Mouse (Mus musculus) hindbrain, embryonic 14.5 days (tissue): ENCODE data around the gene Tmtc4. TPM values are rescaled to one million over a fixed set of nuclear protein-coding genes. Genes with fewer than 3 reads are reported as not detected.
A peak's percentile ranks its signal among the peaks of the same experiment; 100 is the strongest.

ENCODE experiments used
- ATAC-seq: fragments of 200-750 bp; cut with Nextera tagmentation; 2 replicates; pipeline ENCODE4 v1.8.0; 2017; ENCODE audit warnings: moderate number of reproducible peaks, mild to moderate bottlenecking, moderate TSS enrichment, moderate library complexity; ENCODE audit not compliant: low FRiP score
- DNase-seq: peaks from one replicate; pipeline ENCODE4 v3.0.0-alpha.2; 2015; ENCODE audit warnings: low spot score
- H3K27ac ChIP-seq: fragments of 300-500 bp; sonication (generic); 2 replicates; pipeline ENCODE4 v1.5.1; 2014; ENCODE audit warnings: mild to moderate bottlenecking, moderate library complexity
- H3K27me3 ChIP-seq: fragments of 300-500 bp; sonication (generic); 2 replicates; pipeline ENCODE4 v1.6.1; 2014; ENCODE audit warnings: mild to moderate bottlenecking, low read length, mixed read lengths; ENCODE audit not compliant: control insufficient read depth, insufficient read depth
- H3K36me3 ChIP-seq: fragments of 300-500 bp; sonication (generic); replicated peaks from 2 replicates; pipeline ENCODE4 v1.6.1; 2014; ENCODE audit not compliant: control insufficient read depth, insufficient read depth
- H3K4me1 ChIP-seq: fragments of 300-500 bp; sonication (generic); replicated peaks from 2 replicates; pipeline ENCODE4 v1.6.1; 2014; ENCODE audit warnings: antibody characterized with exemption, low read length, mixed read lengths; ENCODE audit not compliant: control insufficient read depth, insufficient read depth
- H3K4me2 ChIP-seq: fragments of 300-500 bp; sonication (generic); replicated peaks from 2 replicates; pipeline ENCODE4 v1.6.1; 2014; ENCODE audit warnings: mild to moderate bottlenecking, moderate library complexity
- H3K4me3 ChIP-seq: fragments of 300-500 bp; sonication (generic); replicated peaks from 2 replicates; pipeline ENCODE4 v1.5.1; 2014; ENCODE audit warnings: mild to moderate bottlenecking, low read length
- H3K9ac ChIP-seq: fragments of 300-500 bp; sonication (generic); 2 replicates; pipeline ENCODE4 v1.6.1; 2014
- H3K9me3 ChIP-seq: fragments of 300-500 bp; sonication (generic); 2 replicates; pipeline ENCODE4 v1.6.1; 2016; ENCODE audit warnings: low read length; ENCODE audit not compliant: control insufficient read depth
- WGBS: fragments of 180-500 bp; shearing (Covaris S2); extraction: QIAGEN DNeasy Blood & Tissue Kit; methylation state at CpG from one replicate; pipeline ENCODE4 v1.1.7; 2014; 5-methylcytosine and 5-hydroxymethylcytosine counted together
- polyA plus RNA-seq: library from polyadenylated mRNA; unstranded; fragments of >200 nt; fragmentation: Nextera tagmentation; extraction: Ambion mirVana; gene quantifications from 2 replicates; pipeline ENCODE4 v1.2.1, GENCODE M21; 2014

Tmtc4 gene
- polyA plus RNA-seq = 66.5 and 69.0 TPM in 2 replicates

DNA sequence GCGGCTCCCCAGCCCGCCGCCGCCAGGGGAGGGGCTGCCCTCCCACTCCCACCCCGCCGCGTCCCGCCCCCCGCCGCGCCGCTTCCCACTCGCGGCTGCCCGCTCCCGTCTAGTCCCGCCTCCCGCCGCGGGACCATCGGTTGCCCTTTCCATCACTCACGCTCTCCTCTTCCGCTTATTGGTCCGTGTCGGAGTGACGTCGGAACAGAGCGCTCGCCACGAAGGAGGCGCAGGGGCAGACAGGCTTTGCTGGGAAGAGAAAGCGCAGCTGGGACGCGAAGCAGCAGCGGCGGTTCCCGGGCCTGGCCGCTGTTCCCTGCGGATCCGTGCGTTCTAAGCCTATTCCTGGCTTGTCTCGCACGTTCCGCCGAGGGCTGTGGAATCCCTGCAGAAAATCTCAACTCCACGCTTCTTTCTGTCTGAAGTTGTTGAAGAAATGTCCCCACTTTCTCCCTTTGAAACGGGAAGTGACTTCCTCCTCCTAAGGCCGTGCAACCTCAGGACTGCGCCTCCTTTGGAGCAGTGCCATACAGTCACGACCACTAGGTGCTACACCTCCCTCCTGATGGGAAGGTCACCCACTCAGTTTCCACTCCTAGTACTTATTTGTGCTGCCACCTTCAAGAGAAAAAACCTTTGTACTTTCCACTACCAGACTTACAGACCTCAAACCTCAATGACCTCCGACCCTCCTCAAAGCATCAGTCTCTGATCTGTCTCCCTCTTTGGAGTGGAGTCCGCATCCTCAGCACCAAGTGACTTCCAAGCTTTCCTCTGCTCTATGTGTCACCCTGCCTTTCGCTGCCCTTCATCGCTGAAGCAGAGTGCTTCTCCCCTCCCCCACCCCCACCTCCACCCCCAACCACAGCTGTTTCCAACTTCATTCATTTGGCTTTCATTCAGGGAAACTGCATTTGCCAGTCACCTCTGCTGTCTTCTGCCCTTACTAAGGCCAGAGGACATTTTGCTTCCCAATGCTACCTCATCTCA, at the start of gene Tmtc4:
Gene Tmtc4 (minus strand): TSS at position 810 of the 990 bp plus-strand sequence.
- Histone ChIP-seq H3K4me3 (peak within 1 kb of the TSS; percentile 86), H3K9me3 (no peaks in the 10 kb centered on the region), H3K27ac (peak within 1 kb of the TSS; percentile 95), H3K9ac (peak within 1 kb of the TSS; percentile 90), H3K27me3 (no peaks in the 10 kb centered on the region), H3K36me3 (no peaks in the 10 kb centered on the region), H3K4me2 (peak within 1 kb of the TSS; percentile 75), H3K4me1 (peaks cover 29% of the 10 kb centered on the region; the same call in 1 of the 2 replicates)
- ATAC-seq (peak; percentile 99), DNase-seq (peak; percentile 96)
- WGBS = under 1% methylated on average over 44 of the region's 54 CpGs

DNA sequence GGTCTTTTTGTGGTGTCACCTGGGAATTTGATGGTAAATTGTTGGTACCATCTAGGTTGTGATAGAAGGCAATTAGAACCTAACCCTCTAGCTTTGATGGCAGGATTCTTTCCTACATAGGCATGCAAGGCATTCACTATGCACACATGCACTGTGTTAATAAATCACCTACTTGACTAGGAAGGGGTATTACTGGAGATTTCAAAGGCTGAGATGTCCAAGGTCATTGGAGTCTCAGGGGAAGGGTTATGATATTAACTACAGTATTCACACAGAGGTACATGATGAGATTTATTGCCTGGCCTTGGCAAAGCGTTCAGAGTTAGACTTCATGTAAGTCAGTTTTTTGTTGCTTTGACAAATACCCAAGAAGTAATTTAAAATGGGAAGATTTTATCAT, 48.6 kb upstream of the Tmtc4 start:
- Histone ChIP-seq H3K27ac (no peak overlapping the region), H3K9ac (no peak overlapping the region), H3K4me1 (no peaks in the 10 kb centered on the region), H3K27me3 (no peaks in the 10 kb centered on the region), H3K9me3 (no peaks in the 10 kb centered on the region), H3K36me3 (no peaks in the 10 kb centered on the region), H3K4me3 (no peak overlapping the region), H3K4me2 (no peak overlapping the region)
- ATAC-seq = no peak
- 79% methylated on average over 1 of the region's 1 CpGs for WGBS
- DNase-seq = no peak

DNA sequence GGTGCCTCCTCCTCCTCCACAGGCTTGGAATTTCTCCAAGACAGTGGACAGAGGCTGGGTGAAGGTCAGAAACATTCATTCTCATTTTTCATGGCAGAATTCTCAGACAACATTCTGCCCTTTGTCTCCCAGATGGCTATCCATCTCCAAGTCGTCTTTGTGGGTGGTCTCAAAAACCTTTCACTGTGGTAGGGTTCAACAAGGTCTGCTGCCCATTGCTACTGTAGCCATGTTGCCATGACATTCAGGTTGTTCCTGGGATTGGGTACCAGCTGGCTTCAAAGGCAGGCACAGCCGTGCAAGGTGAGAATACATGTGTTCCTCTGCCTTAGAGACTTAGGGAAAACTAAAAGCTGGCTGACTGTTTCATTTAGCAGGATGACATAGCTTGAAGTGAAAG, 44.0 kb upstream of the Tmtc4 start:
- H3K27ac ChIP-seq = no peak overlapping the region
- WGBS = 54% methylated on average over 2 of the region's 2 CpGs
- H3K27me3 ChIP-seq = no peaks in the 10 kb centered on the region
- H3K4me2 ChIP-seq = no peak overlapping the region
- ATAC-seq (no peak), DNase-seq (no peak)
- H3K9me3 ChIP-seq = no peaks in the 10 kb centered on the region
- no peak overlapping the region for H3K9ac ChIP-seq
- no peaks in the 10 kb centered on the region for H3K36me3 ChIP-seq
- no peaks in the 10 kb centered on the region for H3K4me1 ChIP-seq
- no peak overlapping the region for H3K4me3 ChIP-seq

DNA sequence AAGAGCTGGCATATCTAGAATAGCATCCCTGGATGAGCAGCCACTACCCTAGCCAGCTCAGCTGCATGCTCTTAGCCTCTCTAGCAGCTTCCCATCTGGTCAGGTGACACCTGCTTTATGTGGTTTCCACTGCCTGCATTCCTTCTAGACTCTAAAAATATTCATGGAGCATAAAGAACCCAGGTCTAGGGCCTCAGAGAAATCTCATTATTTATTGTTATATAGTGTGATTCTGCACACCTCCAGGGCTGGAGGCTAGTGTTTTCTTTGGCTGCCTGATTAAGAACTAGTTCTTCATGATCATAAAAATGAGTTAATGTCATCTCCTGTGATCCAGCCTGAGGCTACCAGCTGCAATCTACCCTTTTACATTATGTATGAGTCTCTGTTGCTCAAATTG, 39.1 kb upstream of the Tmtc4 start:
- Histone ChIP-seq H3K36me3 (no peaks in the 10 kb centered on the region), H3K9me3 (no peaks in the 10 kb centered on the region), H3K27me3 (no peaks in the 10 kb centered on the region), H3K4me1 (no peaks in the 10 kb centered on the region), H3K4me2 (no peak overlapping the region), H3K4me3 (no peak overlapping the region), H3K27ac (no peak overlapping the region), H3K9ac (no peak overlapping the region)
- no peak for ATAC-seq
- no peak for DNase-seq

DNA sequence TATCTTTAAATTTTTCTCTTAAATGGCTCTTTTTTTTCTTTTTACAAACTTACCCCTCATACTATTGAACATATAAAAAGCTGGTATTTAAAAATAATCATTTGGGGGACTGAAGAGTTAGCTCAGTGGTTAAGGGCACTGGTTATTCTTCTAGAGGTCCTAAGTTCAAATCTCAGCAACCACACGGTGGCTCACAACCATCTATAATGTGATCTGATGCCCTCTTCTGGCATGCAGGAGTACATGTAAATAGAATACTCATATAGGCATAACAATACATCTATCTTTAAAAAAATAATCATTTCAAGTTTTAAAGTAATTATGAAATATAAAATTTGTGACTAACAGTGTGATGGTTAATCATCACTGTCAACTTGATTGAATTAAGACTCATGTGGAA, 32.5 kb upstream of the Tmtc4 start:
- no peak overlapping the region for H3K4me2 ChIP-seq
- H3K27me3 ChIP-seq = no peaks in the 10 kb centered on the region
- H3K4me3 ChIP-seq = no peak overlapping the region
- H3K27ac ChIP-seq = no peak overlapping the region
- ATAC-seq (no peak), DNase-seq (no peak)
- WGBS = 95% methylated on average over 1 of the region's 1 CpGs
- H3K9ac ChIP-seq = no peak overlapping the region
- H3K36me3 ChIP-seq = no peaks in the 10 kb centered on the region
- H3K9me3 ChIP-seq = no peaks in the 10 kb centered on the region
- no peaks in the 10 kb centered on the region for H3K4me1 ChIP-seq

DNA sequence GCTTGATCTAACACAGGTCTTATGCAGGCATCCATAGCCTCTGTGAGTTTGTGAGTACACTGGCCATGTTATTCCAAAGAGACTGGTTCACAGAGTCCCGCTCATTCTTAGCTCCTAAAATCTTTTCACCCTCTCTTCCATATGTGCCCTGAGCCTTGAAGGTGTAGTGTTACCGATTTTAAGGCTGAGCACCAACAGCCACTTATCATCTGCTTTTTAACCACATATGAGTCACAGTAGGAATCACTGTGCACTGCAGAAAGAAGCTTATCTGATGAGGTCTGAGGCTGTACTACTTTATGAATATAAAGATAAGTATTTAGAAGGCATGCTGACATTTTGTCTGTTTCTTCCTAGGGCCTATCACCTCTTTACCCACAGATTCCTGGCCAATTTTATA, 31.9 kb upstream of the Tmtc4 start:
- no peak overlapping the region for H3K9ac ChIP-seq
- WGBS = 91% methylated on average over 2 of the region's 2 CpGs
- H3K27me3 ChIP-seq = no peaks in the 10 kb centered on the region

DNA sequence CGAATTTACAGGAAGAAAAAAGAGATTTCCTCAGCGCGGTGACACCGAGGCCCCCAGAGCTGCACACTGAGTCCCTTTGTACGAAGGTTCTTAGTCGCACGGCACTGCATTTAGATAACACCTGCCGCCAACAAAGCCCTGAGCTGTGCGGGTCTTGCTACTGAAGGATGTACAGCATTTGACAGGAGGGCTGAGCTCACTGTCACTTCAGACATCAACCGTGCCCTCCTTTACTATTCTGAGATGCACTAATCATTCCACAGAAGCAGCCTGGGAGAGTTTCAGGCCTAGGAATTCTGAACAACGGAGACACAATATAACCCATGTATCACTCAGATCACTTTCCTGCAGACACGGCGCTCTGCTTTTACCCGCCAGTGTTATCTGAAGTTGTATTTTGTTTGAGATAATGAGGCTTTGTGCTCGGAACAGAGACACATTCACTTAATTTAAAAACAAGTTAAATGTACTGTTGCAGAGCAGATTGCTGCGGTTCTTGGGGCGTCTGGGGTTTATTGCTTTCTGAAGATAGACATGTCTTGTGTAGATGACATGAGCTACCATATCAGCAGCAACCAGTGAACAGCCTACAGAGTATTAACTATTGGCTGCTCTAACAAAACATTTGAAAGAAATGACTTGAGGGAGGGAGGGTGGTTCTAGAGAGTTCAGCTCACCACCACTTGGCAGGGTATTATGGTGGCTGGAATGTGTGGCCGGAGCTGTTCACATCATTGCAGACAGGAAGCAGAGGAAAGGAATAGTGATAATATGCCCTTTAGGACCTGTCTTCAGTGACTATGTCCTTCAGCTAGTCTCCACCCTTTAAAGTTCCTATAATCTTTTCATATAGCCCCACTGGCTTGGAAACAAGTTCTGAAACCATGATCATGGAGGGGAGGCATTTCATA, 25.5 kb upstream of the Tmtc4 start:
- Histone ChIP-seq H3K4me1 (peaks cover 13% of the 10 kb centered on the region; the same call in 1 of the 2 replicates), H3K4me2 (no peak overlapping the region), H3K9ac (peak overlapping the region; percentile 12; the same call in 1 of the 2 replicates), H3K27ac (peak overlapping the region; percentile 83), H3K9me3 (no peaks in the 10 kb centered on the region), H3K27me3 (no peaks in the 10 kb centered on the region), H3K36me3 (no peaks in the 10 kb centered on the region), H3K4me3 (no peak overlapping the region)
- peak; percentile 34 for DNase-seq
- 45% methylated on average over 18 of the region's 18 CpGs for WGBS
- peak; percentile 62; the same call in 1 of the 2 replicates for ATAC-seq

More for the DNA sequence above, 31.9 kb upstream of the Tmtc4 start:
- Histone ChIP-seq H3K4me2 (no peak overlapping the region), H3K36me3 (no peaks in the 10 kb centered on the region), H3K9me3 (no peaks in the 10 kb centered on the region), H3K4me3 (no peak overlapping the region), H3K4me1 (no peaks in the 10 kb centered on the region), H3K27ac (no peak overlapping the region)
- ATAC-seq (no peak), DNase-seq (no peak)

DNA sequence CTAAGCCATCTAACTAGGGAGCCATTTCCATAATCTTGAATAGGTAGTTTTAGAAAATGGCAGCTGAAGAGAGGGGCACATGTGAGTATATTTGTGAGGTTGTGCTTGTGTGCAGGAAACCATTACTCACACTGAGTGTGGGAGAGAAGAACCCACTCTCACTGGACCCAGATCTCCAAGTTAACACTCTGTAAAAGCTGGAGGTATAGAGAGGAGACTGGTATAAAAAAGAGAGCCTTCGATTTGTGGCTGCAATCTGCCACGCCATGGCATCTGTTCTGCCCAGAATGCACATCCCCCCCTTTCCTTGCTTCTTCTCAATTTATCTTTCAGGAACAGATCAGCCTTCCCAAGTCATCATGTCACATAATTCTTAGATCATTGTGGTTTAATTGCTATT, 24.8 kb upstream of the Tmtc4 start:
- Histone ChIP-seq H3K4me2 (no peak overlapping the region), H3K27me3 (no peaks in the 10 kb centered on the region), H3K4me3 (no peak overlapping the region), H3K4me1 (peaks cover 13% of the 10 kb centered on the region; the same call in 1 of the 2 replicates), H3K9ac (peak overlapping the region; percentile 12; the same call in 1 of the 2 replicates), H3K9me3 (no peaks in the 10 kb centered on the region), H3K36me3 (no peaks in the 10 kb centered on the region), H3K27ac (peak overlapping the region; percentile 83)
- peak; percentile 70; the same call in 1 of the 2 replicates for ATAC-seq
- WGBS = 45% methylated on average over 2 of the region's 2 CpGs
- DNase-seq = no peak

DNA sequence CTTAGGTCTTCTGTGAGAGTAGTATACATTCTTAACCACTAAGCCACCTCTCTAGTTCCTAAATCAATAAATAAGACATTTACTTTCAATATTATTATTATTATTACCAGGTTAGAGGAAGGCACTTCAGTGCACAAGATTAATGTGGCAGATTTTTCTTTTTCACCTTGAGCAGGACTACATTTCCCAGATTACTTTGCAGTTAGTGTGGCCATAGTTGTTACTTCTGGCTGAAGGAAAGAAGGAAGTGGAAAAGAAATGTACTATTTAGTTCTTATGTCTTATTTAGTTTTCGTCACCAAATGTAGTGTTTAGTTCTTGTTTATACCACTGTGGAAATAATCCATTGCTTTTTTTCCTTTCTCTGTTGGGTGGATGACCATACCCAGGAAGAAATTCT, 19.9 kb upstream of the Tmtc4 start:
- H3K36me3 ChIP-seq = no peaks in the 10 kb centered on the region
- H3K4me3 ChIP-seq = no peak overlapping the region
- no peaks in the 10 kb centered on the region for H3K9me3 ChIP-seq
- ATAC-seq = no peak
- 94% methylated on average over 1 of the region's 1 CpGs for WGBS
- no peak overlapping the region for H3K9ac ChIP-seq
- peaks cover 5% of the 10 kb centered on the region; the same call in 1 of the 2 replicates for H3K4me1 ChIP-seq
- H3K27ac ChIP-seq = no peak overlapping the region
- no peak overlapping the region for H3K4me2 ChIP-seq
- no peak for DNase-seq
- no peaks in the 10 kb centered on the region for H3K27me3 ChIP-seq
